Mouse (Mus musculus) inflammation-experienced regulatory T-cells (primary cell): ENCODE results near the gene Tbrg1. TPM values are rescaled to one million over a fixed set of nuclear protein-coding genes. Genes with fewer than 3 reads are reported as not detected.

Experiments used
- polyA plus RNA-seq, 2 experiments: library from polyadenylated mRNA; unstranded; fragments of 100-300 nt; shearing (Covaris generic); gene quantifications; one replicate each; pipeline ENCODE4 v1.2.1; 2017

Gene Tbrg1
- polyA plus RNA-seq = 100 to 1,000 TPM; 162 to 186 TPM

GRCm38 (mm10) chr9:37656931-37657481 is at the start of gene Tbrg1:
Gene Tbrg1, minus strand, starts transcription at chr9:37657312.

GRCm38 (mm10) chr9:37669115-37669514 is 12.0 kb upstream of the Tbrg1 start, which contains the start of gene Panx3:
Gene Panx3, minus strand, starts transcription at chr9:37669235.

DNA sequence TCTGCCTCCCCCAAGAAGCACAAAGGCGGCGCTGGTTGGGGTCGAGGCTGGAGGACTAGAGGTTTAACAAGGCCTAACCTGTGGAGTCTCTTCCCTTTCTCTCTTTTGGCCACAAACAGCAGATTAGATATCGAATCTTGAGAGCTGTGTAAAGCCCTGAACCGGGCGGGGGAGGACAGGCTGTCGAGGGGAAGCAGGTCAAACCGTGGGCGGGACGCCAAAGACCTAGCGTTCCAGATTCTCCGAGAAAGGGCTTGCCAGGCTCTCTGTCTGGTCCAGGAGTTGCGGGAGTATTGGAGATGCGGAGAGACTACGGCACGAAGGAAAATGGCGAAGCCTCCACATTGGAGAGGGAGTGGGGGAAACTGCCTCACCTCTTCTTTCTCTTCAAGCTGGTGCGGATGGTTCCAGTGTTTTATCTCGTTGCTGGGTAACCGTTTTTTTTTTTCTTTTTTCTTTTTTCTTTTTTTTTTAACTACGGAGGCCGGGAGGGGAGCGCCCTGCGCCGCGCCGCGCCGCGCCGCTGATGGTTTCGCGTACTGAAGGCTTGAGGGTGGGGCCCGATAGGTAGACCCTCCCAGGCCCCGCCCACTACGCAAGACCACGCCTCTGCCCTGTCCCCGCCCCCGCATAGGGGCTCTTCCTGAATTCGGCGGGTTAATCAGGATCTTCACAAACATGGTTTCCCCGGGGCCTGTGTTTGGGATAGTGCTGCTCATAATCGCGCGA is 43.8 kb downstream of the Tbrg1 start, which contains the start of gene Spa17:
Gene Spa17, minus strand, starts transcription at position 541 of the 729 bp plus-strand sequence.

Other genes starting within 250 kb of the Tbrg1 start
- 1 to 10 TPM in 1 of 2 experiments, under 1 TPM in 1; 0.17 to 1.3 TPM for gene Robo3, start 224.1 kb downstream of the Tbrg1 start, polyA plus RNA-seq
- 10 to 100 TPM; 23.8 to 28.9 TPM for gene Msantd2, start 168.0 kb downstream of the Tbrg1 start, polyA plus RNA-seq
- gene Esam, start 129.2 kb downstream of the Tbrg1 start, polyA plus RNA-seq = under 1 TPM; 0.37 to 0.92 TPM
- 1 to 10 TPM in 1 of 2 experiments, under 1 TPM in 1; 0.28 to 5.9 TPM for gene Vsig2, start 118.1 kb downstream of the Tbrg1 start, polyA plus RNA-seq
- gene Nrgn, start 104.4 kb downstream of the Tbrg1 start, polyA plus RNA-seq = 10 to 100 TPM in 1 of 2 experiments, 1 to 10 TPM in 1; 1.6 to 14.9 TPM
- 10 to 100 TPM; 14.9 to 16.8 TPM for gene Siae, start 101.6 kb downstream of the Tbrg1 start, polyA plus RNA-seq
- 1 to 10 TPM in 1 of 2 experiments, under 1 TPM in 1; 0.86 to 1.3 TPM for gene Spa17, start 43.6 kb downstream of the Tbrg1 start, polyA plus RNA-seq
- under 1 TPM; 0.22 to 0.43 TPM for gene Panx3, start 11.9 kb upstream of the Tbrg1 start, polyA plus RNA-seq
- gene Olfr160, start 58.9 kb upstream of the Tbrg1 start, polyA plus RNA-seq = 1 to 10 TPM in 1 of 2 experiments, under 1 TPM in 1; 0.07 to 2.7 TPM
- gene Olfr874, start 87.8 kb upstream of the Tbrg1 start, polyA plus RNA-seq = not detected
- gene Olfr875, start 114.5 kb upstream of the Tbrg1 start, polyA plus RNA-seq = not detected
- gene Olfr876, start 145.7 kb upstream of the Tbrg1 start, polyA plus RNA-seq = 1 to 10 TPM in 1 of 2 experiments, under 1 TPM in 1; 0.17 to 1.7 TPM
- gene Olfr877, start 197.0 kb upstream of the Tbrg1 start, polyA plus RNA-seq = under 1 TPM; 0.13 to 0.89 TPM
- under 1 TPM in 1 of 2 experiments, not detected in 1; 0.76 TPM for gene Olfr145, start 239.4 kb upstream of the Tbrg1 start, polyA plus RNA-seq